Mouse (Mus musculus): ENCODE data around the gene Nell2.

The Nell2 gene

DNA sequence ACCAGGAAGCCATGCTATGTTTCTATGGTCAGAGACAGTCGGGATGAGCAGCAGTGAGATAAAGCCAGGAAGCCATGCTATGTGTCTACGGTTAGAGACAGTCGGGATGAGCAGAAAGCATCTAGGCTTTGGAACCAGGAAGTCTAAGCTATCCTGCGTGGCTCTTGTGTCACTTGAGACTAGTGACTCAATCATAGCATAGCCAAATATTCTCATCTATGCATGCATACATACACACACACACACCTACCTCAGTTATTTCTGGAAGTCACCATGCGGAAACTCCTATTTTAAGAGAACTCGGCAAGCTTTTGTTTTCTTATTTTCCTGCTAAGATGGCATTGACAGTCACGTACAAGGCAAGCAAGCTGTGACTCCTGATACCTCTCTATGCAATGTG, 457.5 kb downstream of the Nell2 start:
- no peak for DNase-seq

DNA sequence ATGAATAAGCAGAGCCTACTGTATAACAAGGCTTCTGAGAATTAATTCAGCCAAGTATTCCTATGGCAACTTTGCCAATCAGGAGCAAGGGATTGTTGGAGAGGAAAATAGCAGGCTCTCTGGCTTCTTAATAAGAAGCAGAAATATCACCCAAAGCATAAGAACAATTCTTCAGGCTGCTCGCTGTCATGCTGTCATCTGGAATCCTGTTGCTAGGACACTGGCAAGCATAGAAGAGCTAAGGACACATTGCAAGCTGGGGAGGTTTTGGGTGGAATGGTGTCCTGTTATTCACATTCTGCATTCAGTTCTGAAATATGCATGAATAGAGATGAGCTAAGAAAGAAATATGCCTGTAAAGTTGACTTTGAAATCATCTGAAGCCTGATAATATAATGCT, 459.6 kb downstream of the Nell2 start:
- no peak for DNase-seq

DNA sequence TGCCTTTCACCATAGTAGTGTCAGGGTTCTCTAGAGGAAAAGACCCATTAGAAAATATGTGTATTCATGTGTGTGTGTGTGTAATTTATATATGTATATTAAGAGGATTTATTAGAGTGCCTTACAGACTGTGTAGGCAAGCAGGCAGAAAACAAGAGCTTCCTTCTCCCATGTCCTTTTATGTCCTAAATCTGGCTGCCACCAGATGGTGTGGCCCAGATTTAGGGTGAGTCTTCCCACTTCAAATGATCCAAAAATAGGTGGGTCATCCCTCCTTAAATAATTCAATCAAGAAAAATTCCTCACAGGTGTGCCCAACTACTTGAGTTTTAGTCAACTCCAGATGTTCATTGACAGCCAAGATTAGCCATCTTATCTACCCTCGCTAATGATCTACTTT, 460.3 kb downstream of the Nell2 start:
- DNase-seq = no peak

DNA sequence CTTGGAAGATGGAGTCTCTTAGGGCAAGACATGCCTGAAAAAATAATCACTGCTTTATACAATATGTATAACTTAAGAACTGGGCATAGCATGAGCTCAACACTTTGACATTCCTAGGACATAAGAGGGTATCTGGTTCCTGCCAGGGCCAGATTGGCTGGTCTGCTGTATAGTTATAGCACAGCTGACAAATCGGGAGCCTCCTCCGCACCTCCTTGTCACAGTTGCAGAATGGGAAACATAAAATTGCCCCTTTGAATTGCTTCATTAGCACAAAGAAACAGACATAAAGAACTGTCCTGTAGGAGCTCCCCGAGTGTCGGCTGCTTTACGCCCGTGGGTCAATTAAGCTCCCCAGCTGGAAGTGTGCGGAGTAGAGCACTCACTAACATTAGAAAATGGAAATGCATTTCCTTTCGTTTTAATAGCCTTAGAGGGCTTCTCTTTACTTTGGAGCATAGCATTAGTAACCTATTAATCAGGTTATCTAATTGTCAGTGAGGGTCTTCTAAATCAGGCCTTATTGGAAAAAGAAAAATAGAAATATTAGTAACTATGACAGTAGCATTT, 473.2 kb downstream of the Nell2 start:
- DNase-seq = no peak

DNA sequence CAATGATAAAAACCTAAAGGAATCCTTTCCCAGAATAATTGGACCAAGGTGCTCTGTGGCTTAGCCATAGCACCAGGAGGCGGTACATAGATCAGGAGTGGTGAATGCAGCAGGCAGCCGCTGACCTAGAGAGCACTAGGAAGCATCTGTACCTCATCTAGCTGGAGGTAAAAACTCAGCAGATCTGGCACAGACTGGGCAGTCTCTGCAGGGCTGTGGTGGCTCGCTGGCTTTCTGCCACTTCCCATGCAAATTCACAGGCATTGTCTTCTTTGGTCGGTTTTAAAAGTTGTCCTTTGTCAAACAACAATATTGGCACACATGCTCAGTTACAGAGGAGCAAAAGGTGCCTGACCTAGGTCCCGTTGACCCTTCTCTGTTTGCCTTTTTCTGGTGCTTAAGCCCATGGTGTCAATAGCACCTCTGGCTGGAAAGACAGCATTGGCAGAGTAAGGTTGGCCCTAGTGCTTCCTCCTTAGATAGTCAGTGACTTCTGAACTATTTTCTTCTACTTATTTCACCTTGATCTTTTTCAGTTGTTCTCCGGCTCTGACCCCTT, 479.1 kb downstream of the Nell2 start:
- DNase-seq = no peak

DNA sequence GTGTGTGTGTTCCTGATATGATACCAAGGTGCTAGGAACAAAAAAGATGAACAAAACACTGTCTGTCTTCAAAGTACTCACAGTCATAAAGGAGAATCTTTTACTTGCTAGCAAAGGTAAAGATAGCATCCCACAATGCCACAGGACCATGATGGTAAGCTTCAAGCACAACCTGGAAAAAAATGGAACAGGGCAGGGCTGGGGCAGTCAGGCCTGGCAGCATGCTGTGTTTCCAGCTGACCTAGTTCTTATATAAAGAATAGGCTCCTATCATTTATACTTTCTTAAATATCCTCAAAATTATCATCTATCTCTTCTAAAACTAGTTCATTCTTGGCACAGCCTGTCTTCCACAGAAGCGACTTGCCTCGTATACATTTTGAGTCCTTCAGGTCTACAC, 480.9 kb downstream of the Nell2 start:
- DNase-seq = no peak

DNA sequence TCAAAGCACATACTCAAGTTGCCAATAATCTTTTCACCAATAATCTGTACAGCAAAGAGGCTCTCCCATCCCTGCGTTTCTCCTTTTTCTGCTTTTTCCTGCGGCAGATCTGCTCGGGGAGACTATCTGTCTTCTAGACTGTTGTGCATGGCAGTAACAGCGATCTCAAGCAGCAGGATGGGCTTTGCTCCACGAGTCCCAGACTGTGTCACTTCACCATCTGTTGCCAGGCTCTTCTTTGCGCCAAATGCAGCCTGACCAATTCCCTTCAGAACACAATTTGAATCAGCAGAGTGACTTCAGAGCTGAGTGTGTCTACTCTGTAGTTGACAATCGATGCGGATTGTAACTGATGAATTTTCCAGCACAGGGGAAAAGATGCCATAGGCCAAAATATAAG, 484.3 kb downstream of the Nell2 start:
- DNase-seq = no peak

DNA sequence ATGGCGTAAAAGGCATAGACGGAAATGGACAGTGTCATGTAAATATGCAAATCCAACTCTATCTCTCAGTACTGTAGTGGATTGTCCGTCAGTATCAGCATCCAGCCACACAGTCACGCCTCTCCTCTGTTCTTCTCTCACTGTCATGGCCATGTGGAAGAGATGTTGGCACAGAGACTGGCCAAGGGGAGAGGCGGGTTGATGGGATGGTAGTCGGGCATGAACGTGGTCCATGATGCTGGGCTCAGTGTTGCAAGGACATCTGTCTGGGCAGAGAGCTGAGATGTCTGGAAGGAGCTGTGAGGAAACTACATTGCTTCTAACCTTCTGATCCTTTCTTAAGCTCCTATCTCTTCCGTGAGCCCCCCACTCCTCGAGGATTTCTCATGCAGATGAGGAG, 485.9 kb downstream of the Nell2 start:
- no peak for DNase-seq

DNA sequence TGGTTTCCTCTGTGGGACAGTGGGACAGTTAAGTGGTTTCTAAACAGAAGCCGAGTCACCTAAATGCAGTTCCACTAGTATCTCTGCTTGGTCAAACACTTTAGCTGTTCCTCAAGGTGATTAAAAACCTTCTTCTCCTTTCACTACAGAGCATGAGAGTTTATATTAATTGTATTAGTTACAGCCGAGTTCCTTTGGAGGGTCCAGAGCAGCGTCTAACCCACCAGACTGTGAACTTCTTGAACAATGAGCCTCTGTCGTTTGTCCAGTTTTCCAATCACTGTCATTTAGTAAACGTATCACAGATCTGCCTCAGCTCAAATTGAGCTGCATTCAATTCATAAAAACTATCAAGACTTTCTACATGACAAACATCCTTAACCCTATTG, 498.9 kb downstream of the Nell2 start:
- DNase-seq = no peak

DNA sequence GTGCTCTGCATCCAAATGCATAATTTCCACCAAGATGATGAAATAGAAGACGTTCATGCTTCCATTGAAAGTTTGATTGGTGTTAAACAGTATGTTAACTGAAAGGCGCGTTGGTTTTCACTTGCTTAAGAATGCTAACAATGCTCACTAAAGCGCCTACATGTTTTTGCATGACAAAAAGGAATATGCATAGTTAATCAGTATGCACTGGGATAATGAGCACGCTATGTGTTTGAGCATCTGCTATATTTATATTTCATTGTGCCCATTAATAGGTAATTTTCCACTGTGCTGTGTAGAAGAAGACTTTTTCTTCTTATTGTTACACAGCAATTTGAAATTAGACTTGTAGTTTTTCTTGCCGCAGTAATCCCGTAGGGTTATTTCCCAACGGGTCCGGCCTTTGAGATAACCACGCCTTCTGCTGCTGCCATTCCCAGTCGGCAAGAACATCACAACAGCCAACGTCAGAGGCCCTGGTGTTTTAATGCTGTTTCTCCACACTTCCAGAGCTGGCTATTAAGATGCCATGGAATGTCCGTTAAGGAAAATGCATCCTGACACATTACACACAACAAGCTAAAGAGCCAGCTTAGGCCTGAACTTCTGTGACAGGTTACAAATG, 499.4 kb downstream of the Nell2 start:
- DNase-seq = no peak
